Mouse (Mus musculus) liver, postnatal 0 days (tissue): ENCODE results near the gene Etv3.

Experiments used
- CTCF ChIP-seq: sonication (generic); IDR thresholded peaks from 2 replicates; pipeline ENCODE4 v1.5.1; 2016; ENCODE audit warnings: antibody characterized with exemption, low read depth
- EP300 ChIP-seq: IDR thresholded peaks from 2 replicates; pipeline ENCODE4 v1.6.1; 2016; ENCODE audit warnings: antibody characterized with exemption, low read depth, mild to moderate bottlenecking

- TF ChIP-seq CTCF: no peak
- TF ChIP-seq EP300: no peak
Observed at GRCm38 (mm10) chr3:87504749-87505425, 20.3 kb upstream of the Etv3 start.
